8 mouse cellular contexts compared by ENCODE assay signal in the genomic region with DNA sequence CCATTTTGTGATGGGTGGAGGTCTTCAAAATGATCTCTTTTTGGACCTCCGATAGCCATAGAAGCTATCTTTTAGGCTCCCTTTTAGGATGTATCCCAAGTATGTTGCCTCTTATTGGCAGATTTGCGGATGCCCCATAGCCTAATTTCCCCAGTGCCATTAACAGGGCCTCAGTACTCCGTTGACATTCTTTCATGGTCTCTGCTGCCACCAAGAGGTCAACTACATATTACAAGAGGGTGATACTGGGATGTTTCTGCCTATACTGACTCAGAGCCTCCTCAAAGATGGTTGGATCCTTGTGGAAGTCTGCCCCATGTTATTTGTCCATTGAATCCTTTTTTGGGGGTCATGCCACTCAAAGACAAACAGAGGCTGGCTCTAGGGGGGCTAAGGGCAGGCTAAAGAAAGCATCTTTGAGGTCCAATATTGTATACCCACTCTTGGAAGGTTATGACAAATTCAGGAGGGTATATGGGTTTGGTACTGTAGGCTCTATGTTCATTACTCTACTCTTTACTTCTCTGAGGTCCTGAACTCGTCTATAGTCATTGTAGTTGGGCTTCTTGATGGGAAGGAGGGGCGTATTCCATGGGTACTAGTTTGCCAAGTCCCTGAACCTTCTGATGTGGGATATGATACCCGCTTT. TPM values are rescaled to one million over a fixed set of nuclear protein-coding genes. Genes with fewer than 3 reads are reported as not detected.
DNase-seq lines count a peak whose midpoint lies in the region; ATAC-seq and TF ChIP-seq lines count a peak whose summit lies in the region.

No protein-coding gene starts in this region.

- no peak for ATAC-seq in liver, embryonic 13.5 days (ENCODE audit: low read depth)
- ATAC-seq in neural tube, embryonic 11.5 days (ENCODE audit: insufficient read depth, low FRiP score, low TSS enrichment): peak; percentile 74; the same call in 1 of the 2 replicates

- WGBS in liver, embryonic 13.5 days (ENCODE audit: insufficient replicate concordance): 32% methylated on average over 6 of the region's 6 CpGs
- WGBS in neural tube, embryonic 11.5 days: 45% methylated on average over 6 of the region's 6 CpGs

- H3K4me3 ChIP-seq in C2C12 (ENCODE audit: insufficient read depth, poor library complexity, severe bottlenecking): no peak overlapping the region
- H3K4me3 ChIP-seq in liver, embryonic 13.5 days (replicated peaks): no peak overlapping the region
- no peak overlapping the region for H3K4me3 ChIP-seq in neural tube, embryonic 11.5 days (ENCODE audit: low read depth, low read length)

- H3K9ac ChIP-seq in liver, embryonic 13.5 days: no peak overlapping the region
- no peak overlapping the region for H3K9ac ChIP-seq in neural tube, embryonic 11.5 days (ENCODE audit: low read length)

- peaks cover 8% of the 10 kb centered on the region; the same call in 1 of the 2 replicates for H3K4me1 ChIP-seq in liver, embryonic 13.5 days (replicated peaks)
- H3K4me1 ChIP-seq in neural tube, embryonic 11.5 days (ENCODE audit: control insufficient read depth, insufficient read depth, low read length): no peaks in the 10 kb centered on the region

- intact Hi-C loops in gastrocnemius, postnatal 14 days (cut with DNase I; ENCODE audit: low total_unique reads): loop anchor here (10.0 kb wide), 2 partner anchors 668 to 1212 kb away; no protein-coding TSS in a partner anchor

- no peak overlapping the region for H3K27ac ChIP-seq in liver, embryonic 13.5 days
- no peak overlapping the region for H3K27ac ChIP-seq in neural tube, embryonic 11.5 days (ENCODE audit: low read depth, low read length)

- H3K79me2 ChIP-seq in C2C12 (ENCODE audit: control insufficient read depth, insufficient read depth): no peaks in the 10 kb centered on the region

- H3K4me2 ChIP-seq in liver, embryonic 13.5 days: no peak overlapping the region
- no peak overlapping the region for H3K4me2 ChIP-seq in neural tube, embryonic 11.5 days (ENCODE audit: low read depth)

- TF ChIP-seq CTCF in C2C12 (IDR thresholded peaks at IDR 0.05; ENCODE audit: control insufficient read depth, insufficient read depth, insufficient read length): peak; percentile 42

- H3K9me3 ChIP-seq in liver, embryonic 13.5 days (replicated peaks): no peaks in the 10 kb centered on the region
- H3K9me3 ChIP-seq in neural tube, embryonic 11.5 days (ENCODE audit: control insufficient read depth, low read length): no peaks in the 10 kb centered on the region

- no peaks in the 10 kb centered on the region for H3K27me3 ChIP-seq in C2C12 (ENCODE audit: control insufficient read depth, insufficient read depth, insufficient read length)
- peaks cover 4% of the 10 kb centered on the region; the same call in 1 of the 2 replicates for H3K27me3 ChIP-seq in liver, embryonic 13.5 days
- H3K27me3 ChIP-seq in neural tube, embryonic 11.5 days (ENCODE audit: control insufficient read depth, insufficient read depth, low read length): no peaks in the 10 kb centered on the region

- H3ac ChIP-seq in C2C12 (ENCODE audit: control insufficient read depth, insufficient read length, low read depth): no peak overlapping the region

- peak; percentile 59 for DNase-seq in ZHBTc4 (ENCODE audit: low read depth, low spot score)
- peak; percentile 43 to 81 for DNase-seq in cerebellum, postnatal 4 days (ENCODE audit: low spot score in 2 of 2)
- peak; percentile 47 for DNase-seq in gastrocnemius, postnatal 14 days
- DNase-seq in kidney, adult 9 months: peak; percentile 84
- DNase-seq in liver, embryonic 13.5 days: peak; percentile 10
- peak; percentile 71 for DNase-seq in neural tube, embryonic 11.5 days (ENCODE audit: low spot score)
- DNase-seq in thymus, postnatal 14 days: peak; percentile 75

- H3K36me3 ChIP-seq in C2C12 (ENCODE audit: control insufficient read depth, insufficient read depth): no peaks in the 10 kb centered on the region
- H3K36me3 ChIP-seq in liver, embryonic 13.5 days: no peaks in the 10 kb centered on the region
- H3K36me3 ChIP-seq in neural tube, embryonic 11.5 days (ENCODE audit: control insufficient read depth, insufficient read depth, low read length): no peaks in the 10 kb centered on the region

- H3K79me3 ChIP-seq in C2C12 (ENCODE audit: low read depth): no peaks in the 10 kb centered on the region

TF ChIP-seq in C2C12, 6 proteins besides CTCF, POLR2A, EP300 and RAD21:
- TF ChIP-seq MYOD1 (IDR thresholded peaks at IDR 0.05; ENCODE audit: control insufficient read depth, insufficient read length, low read depth) (no peak), CEBPB (IDR thresholded peaks at IDR 0.05; ENCODE audit: low read depth) (no peak), FOSL1 (IDR thresholded peaks at IDR 0.05; ENCODE audit: insufficient read depth, low read length, poor library complexity, severe bottlenecking) (no peak), USF1 (IDR thresholded peaks at IDR 0.05; ENCODE audit: low read depth) (no peak), MAX (IDR thresholded peaks at IDR 0.05) (no peak), MYOG (IDR thresholded peaks at IDR 0.05; ENCODE audit: control insufficient read depth, extremely low read depth, insufficient read length) (no peak)

RNA-seq across cellular contexts. Expression of a gene that starts 25.6 kb away (rescaled TPM):
- polyA plus RNA-seq in C2C12 (2012; fragmentation: generic; extraction: Trizol): 5.9 TPM
- total RNA-seq in gastrocnemius, postnatal 14 days (2021): 10 to 100 TPM; 10.1 to 32.8 TPM
- 1.1 TPM in 2 replicates for polyA plus RNA-seq in liver, embryonic 13.5 days (2015; fragmentation: Nextera tagmentation; extraction: Ambion mirVana)
- polyA plus RNA-seq in neural tube, embryonic 11.5 days (2014; fragmentation: Nextera tagmentation; extraction: Ambion mirVana): 4.2 and 5.2 TPM in 2 replicates

Comparison
In these comparisons a context has a peak if more than half of its experiments do, and no peak if none do; other contexts are left out.
1. DNase-seq: peak in every context shown above with its lines; median percentile 84 in kidney, adult 9 months; 75 in thymus, postnatal 14 days; 71 in neural tube, embryonic 11.5 days; 62 in cerebellum, postnatal 4 days; 59 in ZHBTc4; 47 in gastrocnemius, postnatal 14 days; 10 in liver, embryonic 13.5 days.